Mouse (Mus musculus) midbrain, embryonic 12.5 days (tissue): Measurements from ENCODE around the gene Ldlrad3. TPM values are rescaled to one million over a fixed set of nuclear protein-coding genes. Genes with fewer than 3 reads are reported as not detected.

Source experiments
- ATAC-seq: fragments of 200-750 bp; cut with Nextera tagmentation; 2 replicates; pipeline ENCODE4 v1.8.0; 2017; ENCODE audit warnings: low read depth, moderate TSS enrichment, moderate library complexity; ENCODE audit not compliant: low FRiP score
- H3K27ac ChIP-seq: fragments of 300-500 bp; sonication (generic); replicated peaks from 2 replicates; pipeline ENCODE4 v1.5.1; 2016; ENCODE audit warnings: mild to moderate bottlenecking
- H3K27me3 ChIP-seq: fragments of 300-500 bp; sonication (generic); 2 replicates; pipeline ENCODE4 v1.6.1; 2016; ENCODE audit warnings: mild to moderate bottlenecking
- H3K36me3 ChIP-seq: fragments of 300-500 bp; sonication (generic); 2 replicates; pipeline ENCODE4 v1.6.1; 2016
- H3K4me1 ChIP-seq: fragments of 300-500 bp; sonication (generic); 2 replicates; pipeline ENCODE4 v1.6.1; 2016
- H3K4me2 ChIP-seq: fragments of 300-500 bp; sonication (generic); replicated peaks from 2 replicates; pipeline ENCODE4 v1.6.1; 2016; ENCODE audit warnings: mild to moderate bottlenecking, moderate library complexity
- H3K4me3 ChIP-seq: fragments of 300-500 bp; sonication (generic); 2 replicates; pipeline ENCODE4 v1.5.1; 2016; ENCODE audit warnings: mild to moderate bottlenecking
- H3K9ac ChIP-seq: fragments of 300-500 bp; sonication (generic); replicated peaks from 2 replicates; pipeline ENCODE4 v1.6.1; 2016; ENCODE audit warnings: mild to moderate bottlenecking, moderate library complexity
- H3K9me3 ChIP-seq: fragments of 300-500 bp; sonication (generic); 2 replicates; pipeline ENCODE4 v1.6.1; 2016; ENCODE audit warnings: mild to moderate bottlenecking
- WGBS: fragments of 180-500 bp; shearing (Covaris S2); methylation state at CpG from one replicate; pipeline ENCODE4 v1.1.7; 2016; 5-methylcytosine and 5-hydroxymethylcytosine counted together
- polyA plus RNA-seq: library from polyadenylated mRNA; unstranded; fragments of >200 nt; fragmentation: Nextera tagmentation; extraction: Ambion mirVana; gene quantifications from 2 replicates; pipeline ENCODE4 v1.2.1, GENCODE M21; 2016

Gene Ldlrad3
- polyA plus RNA-seq, 1 experiment from 2014 or later = 58.8 TPM

- Histone ChIP-seq H3K4me2 (no peak overlapping the region), H3K27me3 (no peaks in the 10 kb centered on the region), H3K36me3 (peaks cover 26% of the 10 kb centered on the region), H3K4me3 (no peak overlapping the region), H3K9me3 (no peaks in the 10 kb centered on the region), H3K4me1 (peaks cover 37% of the 10 kb centered on the region), H3K27ac (no peak overlapping the region; the same call in 1 of the 2 replicates), H3K9ac (no peak overlapping the region)
- no peak for ATAC-seq
- 86% methylated on average over 10 of the region's 10 CpGs for WGBS
Observed at GRCm38 (mm10) chr2:102052951-102053660, 133.1 kb downstream of the Ldlrad3 start.

- H3K4me3 ChIP-seq = no peak overlapping the region
- no peak overlapping the region for H3K27ac ChIP-seq
- 85% methylated on average over 6 of the region's 6 CpGs for WGBS
- no peak overlapping the region for H3K9ac ChIP-seq
- H3K4me1 ChIP-seq = peaks cover 30% of the 10 kb centered on the region
- H3K4me2 ChIP-seq = no peak overlapping the region
- no peaks in the 10 kb centered on the region for H3K9me3 ChIP-seq
- H3K27me3 ChIP-seq = no peaks in the 10 kb centered on the region
- ATAC-seq = no peak
- peaks cover 19% of the 10 kb centered on the region; the same call in 1 of the 2 replicates for H3K36me3 ChIP-seq
Observed at GRCm38 (mm10) chr2:102052353-102052752, 133.8 kb downstream of the Ldlrad3 start.

- ATAC-seq = peak; percentile 57; the same call in 1 of the 2 replicates
- 57% methylated on average over 10 of the region's 10 CpGs for WGBS
- Histone ChIP-seq H3K27ac (peak overlapping the region; percentile 39), H3K27me3 (no peaks in the 10 kb centered on the region), H3K9me3 (no peaks in the 10 kb centered on the region), H3K36me3 (peaks cover 12% of the 10 kb centered on the region; the same call in 1 of the 2 replicates), H3K4me1 (peaks cover 26% of the 10 kb centered on the region), H3K4me2 (no peak overlapping the region), H3K4me3 (no peak overlapping the region), H3K9ac (no peak overlapping the region)
Observed at GRCm38 (mm10) chr2:102049866-102050550, 136.2 kb downstream of the Ldlrad3 start.

- H3K4me3 ChIP-seq = no peak overlapping the region
- no peaks in the 10 kb centered on the region for H3K9me3 ChIP-seq
- H3K27me3 ChIP-seq = no peaks in the 10 kb centered on the region
- no peak overlapping the region for H3K27ac ChIP-seq
- WGBS = 73% methylated on average over 16 of the region's 16 CpGs
- no peak overlapping the region for H3K9ac ChIP-seq
- no peak overlapping the region for H3K4me2 ChIP-seq
- no peak for ATAC-seq
- peaks cover 26% of the 10 kb centered on the region for H3K4me1 ChIP-seq
- H3K36me3 ChIP-seq = peaks cover 6% of the 10 kb centered on the region; the same call in 1 of the 2 replicates
Observed at GRCm38 (mm10) chr2:102048296-102049175, 137.6 kb downstream of the Ldlrad3 start.

- Histone ChIP-seq H3K4me2 (no peak overlapping the region), H3K9me3 (no peaks in the 10 kb centered on the region), H3K4me1 (peaks cover 20% of the 10 kb centered on the region), H3K27me3 (no peaks in the 10 kb centered on the region), H3K36me3 (peaks cover 6% of the 10 kb centered on the region; the same call in 1 of the 2 replicates), H3K4me3 (no peak overlapping the region), H3K27ac (no peak overlapping the region), H3K9ac (no peak overlapping the region)
- 93% methylated on average over 7 of the region's 7 CpGs for WGBS
- ATAC-seq = no peak
Observed at GRCm38 (mm10) chr2:102046481-102046880, 139.7 kb downstream of the Ldlrad3 start.

- no peak overlapping the region for H3K9ac ChIP-seq
- ATAC-seq = no peak
- no peak overlapping the region for H3K27ac ChIP-seq
Observed at GRCm38 (mm10) chr2:102040456-102040855, 145.7 kb downstream of the Ldlrad3 start.

GRCm38 (mm10) chr2:102040011-102040410 lies 146.2 kb downstream of the Ldlrad3 start:
- Histone ChIP-seq H3K9ac (no peak overlapping the region), H3K4me1 (peaks cover 42% of the 10 kb centered on the region), H3K4me3 (no peak overlapping the region), H3K27me3 (no peaks in the 10 kb centered on the region), H3K27ac (no peak overlapping the region), H3K36me3 (no peaks in the 10 kb centered on the region), H3K4me2 (no peak overlapping the region), H3K9me3 (no peaks in the 10 kb centered on the region)
- no peak for ATAC-seq
- WGBS = 90% methylated on average over 2 of the region's 2 CpGs

More at GRCm38 (mm10) chr2:102040456-102040855, 145.7 kb downstream of the Ldlrad3 start:
- Histone ChIP-seq H3K9me3 (no peaks in the 10 kb centered on the region), H3K36me3 (no peaks in the 10 kb centered on the region), H3K27me3 (no peaks in the 10 kb centered on the region), H3K4me1 (peaks cover 41% of the 10 kb centered on the region), H3K4me2 (no peak overlapping the region), H3K4me3 (no peak overlapping the region)
- WGBS = 90% methylated on average over 5 of the region's 5 CpGs

- Histone ChIP-seq H3K4me3 (no peak overlapping the region), H3K27me3 (no peaks in the 10 kb centered on the region), H3K27ac (peak overlapping the region; percentile 54; the same call in 1 of the 2 replicates), H3K36me3 (no peaks in the 10 kb centered on the region), H3K4me2 (no peak overlapping the region), H3K9ac (no peak overlapping the region), H3K4me1 (peaks cover 44% of the 10 kb centered on the region), H3K9me3 (no peaks in the 10 kb centered on the region)
- ATAC-seq = no peak
- WGBS = 93% methylated on average over 7 of the region's 7 CpGs
Observed at GRCm38 (mm10) chr2:102038895-102039667, 147.1 kb downstream of the Ldlrad3 start.

GRCm38 (mm10) chr2:102038229-102038894 lies 147.8 kb downstream of the Ldlrad3 start:
- Histone ChIP-seq H3K9me3 (no peaks in the 10 kb centered on the region), H3K36me3 (no peaks in the 10 kb centered on the region), H3K4me1 (peaks cover 52% of the 10 kb centered on the region), H3K27ac (peak overlapping the region; percentile 54), H3K27me3 (no peaks in the 10 kb centered on the region), H3K4me3 (no peak overlapping the region), H3K4me2 (no peak overlapping the region), H3K9ac (no peak overlapping the region)
- 31% methylated on average over 10 of the region's 10 CpGs for WGBS
- ATAC-seq = peak; percentile 39

- H3K36me3 ChIP-seq = no peaks in the 10 kb centered on the region
- peak; percentile 59 for ATAC-seq
- H3K27ac ChIP-seq = peak overlapping the region; percentile 74
- H3K9ac ChIP-seq = 0 out of 2 replicates have a peak overlapping the region, but pooled peaks have one; percentile 8
- WGBS = 63% methylated on average over 18 of the region's 18 CpGs
- peaks cover 61% of the 10 kb centered on the region for H3K4me1 ChIP-seq
- no peak overlapping the region for H3K4me2 ChIP-seq
- H3K9me3 ChIP-seq = no peaks in the 10 kb centered on the region
- no peak overlapping the region for H3K4me3 ChIP-seq
- no peaks in the 10 kb centered on the region for H3K27me3 ChIP-seq
Observed at GRCm38 (mm10) chr2:102036665-102037511, 149.3 kb downstream of the Ldlrad3 start.
